Mouse (Mus musculus): ENCODE measurements around the gene Ubxn7.

The Ubxn7 gene

DNA sequence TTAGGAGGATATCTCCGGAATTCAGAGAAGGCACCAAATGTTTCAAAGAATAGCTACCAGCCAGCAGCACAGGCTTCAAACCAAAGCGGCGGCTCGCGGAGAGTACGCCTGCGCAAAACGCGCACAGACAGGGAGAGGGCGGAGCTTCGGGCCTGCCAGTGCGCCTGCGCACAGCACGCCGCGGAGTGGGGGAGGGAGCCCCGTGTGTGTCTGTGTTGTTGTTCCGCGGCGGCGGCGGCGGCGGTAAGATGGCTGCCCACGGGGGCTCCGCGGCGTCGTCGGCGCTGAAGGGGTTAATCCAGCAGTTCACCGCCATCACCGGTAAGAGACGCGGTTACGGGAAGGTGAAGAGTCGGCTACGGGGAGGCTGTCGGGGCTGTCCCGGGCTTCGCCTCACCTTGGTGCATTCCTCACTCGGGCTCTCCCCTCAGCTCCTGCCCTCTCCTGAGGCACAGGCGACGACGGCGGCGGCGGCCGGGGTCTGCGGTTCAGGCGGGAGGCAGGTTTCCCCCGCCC is at the start of gene Ubxn7:
Gene Ubxn7, plus strand, starts transcription at position 218 of the 516 bp plus-strand sequence.
- CTCF ChIA-PET: interaction anchor here (0.6 to 0.7 kb wide), 2 partner anchors 33 to 35 kb away, joined by 3 to 6 read pairs; no protein-coding TSS in a partner anchor

DNA sequence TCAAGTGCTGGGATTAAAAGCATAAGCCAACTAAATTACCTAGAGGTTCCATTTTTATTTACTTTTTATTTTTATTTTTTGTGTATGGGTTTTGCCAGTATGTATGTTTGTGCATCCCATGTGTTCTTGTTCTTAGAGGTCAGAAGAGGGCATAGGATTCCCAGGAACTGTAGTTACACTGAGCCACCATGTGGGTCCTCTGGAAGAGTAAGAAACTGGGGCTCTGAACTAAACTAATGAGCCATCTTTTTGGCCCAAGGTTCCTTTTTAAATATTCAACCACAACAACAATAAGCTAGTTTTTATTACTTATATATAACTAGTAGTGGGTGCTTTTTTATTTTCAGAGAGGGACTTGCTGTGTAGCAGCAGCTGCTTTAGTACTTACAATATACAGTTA is 49.4 kb upstream of the Ubxn7 start:
- CTCF ChIA-PET: interaction anchor here (0.6 kb wide), 1 partner anchor 298 kb away, joined by 6 read pairs; no protein-coding TSS in a partner anchor

DNA sequence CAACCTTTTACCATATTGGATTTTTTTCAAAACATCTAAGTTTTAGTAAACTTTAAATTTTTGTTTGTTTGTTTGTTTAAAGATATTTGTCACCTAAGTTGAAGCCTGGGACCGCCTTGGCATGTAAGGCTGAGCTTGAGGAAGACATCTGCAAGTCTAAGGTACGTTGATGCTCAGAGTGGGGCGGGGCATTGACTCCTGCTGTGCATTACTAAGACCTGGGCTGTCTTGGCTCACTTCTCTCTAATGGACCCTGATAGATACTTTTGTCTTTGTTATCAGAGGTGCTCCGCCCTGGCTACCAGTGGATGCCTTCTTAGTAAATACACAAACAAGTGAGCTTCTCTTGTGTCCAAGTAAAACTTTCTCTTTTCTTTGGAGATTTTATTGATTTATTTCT is 40.2 kb upstream of the Ubxn7 start:
- CTCF ChIA-PET: no interaction called here

DNA sequence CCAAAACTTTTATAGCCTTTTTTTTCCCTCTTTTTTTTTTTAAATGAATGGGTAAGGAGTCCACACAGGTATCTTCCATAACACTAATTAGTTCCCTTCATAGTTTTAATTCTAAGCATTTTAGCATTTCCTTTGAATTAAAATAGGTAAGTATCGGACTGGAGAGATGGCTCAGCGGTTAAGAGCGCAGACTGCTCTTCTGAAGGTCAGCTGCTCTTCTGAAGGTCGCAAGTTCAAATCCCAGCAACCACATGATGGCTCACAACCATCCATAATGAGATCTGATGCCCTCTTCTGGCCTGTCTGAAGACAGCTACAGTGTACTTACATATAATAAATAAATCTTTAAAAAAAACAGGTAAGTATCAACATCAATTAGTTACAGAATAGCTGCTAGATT is 32.4 kb upstream of the Ubxn7 start:
- CTCF ChIA-PET: interaction anchor here (0.7 kb wide), 1 partner anchor 884 kb away, joined by 4 read pairs; no protein-coding TSS in a partner anchor

DNA sequence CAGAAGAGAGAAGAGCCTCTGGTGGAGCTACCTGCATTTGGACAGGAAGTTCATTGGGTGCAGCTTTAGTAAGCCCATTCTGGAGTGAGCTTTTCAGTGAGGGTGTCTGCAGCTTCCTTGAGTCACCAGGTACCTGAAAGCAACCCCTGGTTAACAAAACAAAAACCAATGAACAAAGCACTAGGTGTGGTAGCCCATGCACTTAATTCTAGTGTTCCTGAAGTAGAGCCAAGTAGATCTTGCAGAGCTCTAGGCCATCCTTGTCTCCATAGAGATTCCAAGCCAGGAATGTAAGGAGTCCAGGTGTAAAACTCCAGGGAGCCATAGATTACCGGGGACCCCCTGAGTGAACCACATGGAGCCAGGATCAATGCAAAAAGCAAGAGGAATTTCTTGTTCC is 29.0 kb upstream of the Ubxn7 start:
- CTCF ChIA-PET: interaction anchor here (0.7 kb wide), 1 partner anchor 53 kb away, joined by 3 read pairs; no protein-coding TSS in a partner anchor

DNA sequence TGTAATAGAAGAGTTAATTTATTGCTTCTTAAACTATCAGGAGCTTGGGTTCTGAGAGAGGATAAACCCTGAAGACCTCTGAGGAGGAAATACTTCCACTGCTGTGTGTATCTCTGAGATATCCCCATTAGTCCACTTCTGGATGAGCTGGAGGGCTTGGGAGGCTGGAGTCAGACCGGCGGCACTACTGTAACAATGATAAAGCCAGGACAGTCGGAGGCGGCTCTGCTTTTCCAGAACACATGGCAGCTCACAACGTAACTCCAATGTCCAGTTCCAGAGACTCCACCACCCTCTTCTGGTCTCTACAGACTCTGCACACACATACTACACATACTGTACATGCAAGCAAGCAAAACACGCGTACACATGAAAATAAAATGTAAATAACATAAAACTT is 28.2 kb upstream of the Ubxn7 start:
- CTCF ChIA-PET: interaction anchor here (0.7 kb wide), 1 partner anchor 52 kb away, joined by 3 read pairs; no protein-coding TSS in a partner anchor

DNA sequence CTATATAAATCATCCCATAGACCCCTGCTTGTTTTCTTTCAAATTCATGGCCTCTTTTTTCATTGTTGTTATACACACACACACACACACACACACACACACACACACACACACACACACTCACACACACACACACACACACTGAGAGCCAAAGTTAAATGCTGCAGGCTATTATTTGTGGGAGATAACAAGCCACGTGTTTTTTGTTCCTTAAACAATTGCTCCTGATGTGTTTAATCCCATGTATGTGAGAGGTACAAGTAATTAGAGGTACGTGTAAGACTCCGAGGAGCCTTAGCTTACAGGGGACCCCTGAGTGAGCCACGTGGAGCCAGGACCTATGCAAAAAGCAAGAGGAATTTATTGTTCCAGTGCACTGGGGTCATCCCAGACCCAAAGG is 20.1 kb upstream of the Ubxn7 start:
- CTCF ChIA-PET: interaction anchor here (0.7 kb wide), 1 partner anchor 152 kb away, joined by 3 read pairs; no protein-coding TSS in a partner anchor

DNA sequence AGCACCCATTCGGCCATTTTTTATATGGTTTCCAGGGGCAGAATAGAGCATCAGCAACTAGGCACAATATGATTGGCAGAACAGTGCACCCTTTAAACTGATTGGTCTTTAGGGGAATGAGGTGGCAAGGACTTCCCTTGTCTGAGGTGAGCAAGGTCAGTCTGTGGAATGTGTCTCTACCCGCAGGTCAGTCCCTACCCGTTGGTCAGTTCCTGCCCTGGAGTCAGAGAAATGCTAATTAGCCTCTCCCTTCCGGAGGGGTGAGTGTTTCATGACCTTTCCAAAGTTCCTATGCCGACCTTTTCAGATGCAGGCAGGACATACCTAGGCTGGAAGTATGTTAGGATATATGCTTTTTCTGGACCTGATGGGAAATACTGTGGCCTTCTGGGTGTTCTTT is 19.7 kb upstream of the Ubxn7 start:
- CTCF ChIA-PET: no interaction called here

DNA sequence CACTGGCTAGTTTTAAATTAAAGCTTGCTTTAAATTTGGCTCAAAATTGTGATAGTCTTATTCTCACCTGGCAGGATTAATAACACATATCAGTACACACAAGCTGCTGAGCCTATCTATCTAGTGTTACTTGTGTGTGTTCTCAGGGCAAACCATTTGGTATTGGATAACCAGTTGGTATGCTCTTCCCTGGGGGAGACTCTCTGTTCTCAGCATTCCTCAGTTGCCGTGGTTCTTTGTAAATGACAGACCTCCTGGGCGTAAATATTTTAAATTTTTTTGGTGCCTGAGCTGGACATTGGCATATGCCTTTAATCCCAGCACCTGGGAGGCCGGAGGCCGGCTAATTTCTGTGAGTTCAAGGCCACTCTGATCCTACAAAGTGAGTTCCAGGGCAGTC is 19.2 kb upstream of the Ubxn7 start:
- CTCF ChIA-PET: no interaction called here

DNA sequence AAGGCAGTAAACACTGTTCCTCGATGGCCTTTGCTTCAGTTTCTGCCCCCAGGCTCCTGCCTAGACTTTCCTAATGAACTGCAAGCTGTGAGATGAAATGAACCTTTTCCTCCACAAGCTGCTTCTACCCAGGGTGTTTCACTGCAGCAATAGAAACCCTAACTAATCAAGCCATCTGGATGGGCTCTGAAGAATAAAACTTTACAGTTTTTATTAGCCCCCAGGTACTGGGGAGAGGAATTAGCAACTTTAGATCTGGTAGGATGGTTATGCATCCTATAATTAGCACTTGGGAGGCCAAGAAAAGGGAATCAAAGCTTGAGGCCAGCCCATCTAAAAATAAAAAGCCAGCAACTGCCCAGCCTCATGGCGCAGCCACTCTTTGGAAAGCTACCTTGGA is 15.5 kb upstream of the Ubxn7 start:
- CTCF ChIA-PET: no interaction called here

DNA sequence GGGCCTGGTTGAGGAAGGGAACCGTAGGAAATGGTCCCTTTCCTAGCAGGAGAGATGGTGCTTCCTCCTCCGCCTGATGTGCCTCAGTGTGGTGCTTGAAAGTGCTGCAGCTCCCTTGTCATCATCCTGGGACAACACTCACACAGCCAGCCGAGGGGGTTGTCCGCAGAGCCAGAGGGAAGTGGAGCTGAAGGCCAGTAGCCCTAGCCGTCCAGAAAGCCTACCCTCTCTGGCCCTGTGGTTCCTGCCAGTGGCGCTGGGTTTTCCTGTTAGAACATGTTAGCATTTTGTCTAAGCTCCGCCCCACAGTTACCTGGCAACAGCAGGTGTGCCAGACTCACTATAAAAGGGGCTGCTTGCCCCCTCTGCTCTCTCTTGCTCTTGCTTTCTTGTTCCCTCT is 8.1 kb upstream of the Ubxn7 start:
- CTCF ChIA-PET: no interaction called here

DNA sequence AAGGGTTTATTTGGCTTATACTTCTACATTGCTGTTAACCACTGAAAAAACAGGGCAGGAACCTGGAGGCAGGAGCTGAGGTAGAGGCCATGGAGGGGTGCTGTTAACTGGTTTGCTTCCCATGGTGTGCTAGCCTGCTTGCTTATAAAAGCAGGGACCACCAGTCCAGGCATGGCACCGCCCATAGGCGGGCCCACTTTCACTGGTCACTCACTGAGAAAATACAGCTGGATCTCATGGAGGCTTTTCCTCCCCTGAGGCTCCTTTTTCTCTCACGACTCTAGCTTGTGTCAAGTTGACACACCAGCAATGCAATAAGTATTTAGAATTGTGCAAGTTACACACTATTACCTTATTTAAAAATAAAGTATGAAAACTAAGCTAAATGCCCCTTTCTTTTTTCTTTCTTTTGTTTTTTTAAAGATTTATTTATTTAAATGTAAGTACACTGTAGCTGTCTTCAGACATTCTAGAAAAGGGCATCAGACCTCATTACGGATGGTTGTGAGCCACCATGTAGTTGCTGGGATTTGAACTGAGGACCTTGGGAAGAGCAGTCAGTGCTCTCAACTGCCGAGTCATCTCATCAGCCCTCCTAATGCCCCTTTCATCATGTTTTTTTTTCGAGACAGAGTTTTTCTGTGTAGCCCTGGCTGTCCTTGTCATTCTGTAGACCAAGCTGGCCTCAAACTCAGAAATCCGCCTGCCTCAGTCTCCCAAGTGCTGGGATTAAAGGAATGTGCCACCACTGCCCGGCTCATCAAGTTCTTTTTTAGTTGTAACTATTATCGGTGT is 984 bp upstream of the Ubxn7 start:
- CTCF ChIA-PET: interaction anchor here (0.6 to 0.7 kb wide), 2 partner anchors 34 kb away, joined by 3 to 6 read pairs; no protein-coding TSS in a partner anchor

DNA sequence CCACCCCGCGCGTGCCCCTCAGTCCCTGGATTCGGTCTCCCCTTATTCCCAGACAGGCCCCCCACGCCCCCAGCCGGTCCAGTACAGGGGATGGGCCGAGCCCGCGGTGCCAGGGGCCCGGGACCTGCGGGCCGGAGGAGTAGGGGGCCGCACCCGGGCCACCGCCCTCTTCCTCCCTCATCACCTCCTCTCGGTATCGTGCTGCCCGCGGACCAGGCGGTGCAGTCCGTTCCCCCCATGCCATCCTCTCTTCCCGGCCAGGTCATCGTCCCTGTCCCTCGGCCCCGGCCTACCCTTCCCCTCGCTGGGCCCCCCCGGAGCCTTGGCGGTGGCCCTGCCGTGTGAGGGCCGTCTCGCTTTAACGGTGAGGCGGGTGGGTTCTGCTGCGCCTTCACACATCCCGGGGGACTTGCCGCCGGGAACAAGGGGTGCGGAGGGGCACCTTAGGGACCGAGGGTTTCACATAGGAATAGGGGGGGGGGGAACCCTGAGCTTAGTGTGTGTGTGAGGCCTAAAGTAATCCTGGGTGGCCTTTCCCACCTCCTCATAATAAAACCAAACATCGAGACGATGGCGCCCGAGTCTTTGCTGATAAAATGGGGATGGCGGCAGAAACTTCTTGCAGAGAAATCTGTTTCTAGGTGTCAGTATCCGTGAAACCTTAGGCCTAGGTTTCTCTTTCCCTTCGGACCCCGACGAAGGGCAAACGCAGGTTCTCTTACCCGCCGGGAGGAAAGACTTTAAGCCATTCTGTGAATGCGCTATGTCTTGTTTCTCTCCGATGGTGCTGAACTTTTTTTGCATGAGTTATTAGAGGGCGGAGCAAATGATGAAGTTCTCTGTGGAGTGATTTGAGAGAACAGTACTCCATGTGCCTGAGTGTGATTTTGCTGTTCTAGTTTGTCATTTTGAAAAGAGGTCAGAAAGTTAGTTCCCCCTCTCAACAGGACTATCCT is 777 bp downstream of the Ubxn7 start:
- CTCF ChIA-PET: no interaction called here

DNA sequence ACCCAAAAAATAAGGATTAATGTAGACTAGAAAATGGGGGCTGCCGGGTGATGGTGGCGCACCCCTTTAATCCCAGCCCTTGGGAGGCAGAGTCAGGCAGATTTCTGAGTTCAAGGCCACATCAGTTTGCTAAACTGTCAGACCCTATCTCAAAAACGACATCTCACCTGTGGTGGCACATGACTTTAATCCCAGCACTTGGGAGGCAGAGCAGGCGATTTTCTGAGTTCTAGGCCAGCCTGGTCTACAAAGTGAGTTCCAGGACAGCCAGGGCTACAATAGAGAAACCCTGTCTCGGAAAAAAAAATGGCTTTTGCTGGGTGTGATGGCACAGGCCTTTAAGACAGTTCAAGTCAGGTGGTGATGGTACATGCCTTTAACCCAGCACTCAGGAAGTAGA is 3.1 kb downstream of the Ubxn7 start:
- CTCF ChIA-PET: no interaction called here

DNA sequence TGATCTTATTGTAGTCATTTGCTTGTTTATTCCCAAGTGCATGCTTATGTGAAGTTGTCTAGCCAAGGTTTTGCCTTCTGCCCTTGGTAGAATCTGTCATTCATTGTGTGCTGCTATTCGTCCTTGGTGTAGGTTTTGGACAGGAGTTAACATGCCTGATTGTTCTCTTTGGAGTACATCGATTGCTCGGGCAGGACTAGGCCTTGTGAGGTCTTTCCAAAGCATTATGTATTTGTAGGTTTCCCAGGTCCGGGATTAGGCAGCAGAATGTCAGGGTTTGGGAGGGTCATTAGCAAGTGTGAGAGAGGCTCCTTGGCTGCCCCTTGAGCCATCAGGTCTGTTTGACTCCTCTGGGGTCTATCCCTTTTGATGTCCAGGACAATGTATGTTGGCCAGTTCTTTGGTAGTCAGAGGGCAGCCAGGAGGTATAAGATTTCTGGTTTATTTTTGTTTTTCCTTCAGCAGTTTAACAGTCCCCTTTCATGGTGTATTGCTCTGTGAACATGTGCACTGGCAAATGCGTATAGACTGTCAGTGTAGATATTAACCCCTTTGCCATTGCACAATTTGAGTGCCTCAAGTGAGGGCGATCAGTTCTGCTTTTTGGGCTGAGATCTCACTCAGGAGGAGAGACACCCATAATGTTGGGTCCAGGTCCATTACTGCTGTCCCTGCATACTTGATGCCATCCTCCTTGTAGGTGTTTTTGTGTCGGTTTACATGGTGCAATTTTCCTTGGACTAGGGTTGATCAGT is 4.1 kb downstream of the Ubxn7 start:
- CTCF ChIA-PET: no interaction called here

DNA sequence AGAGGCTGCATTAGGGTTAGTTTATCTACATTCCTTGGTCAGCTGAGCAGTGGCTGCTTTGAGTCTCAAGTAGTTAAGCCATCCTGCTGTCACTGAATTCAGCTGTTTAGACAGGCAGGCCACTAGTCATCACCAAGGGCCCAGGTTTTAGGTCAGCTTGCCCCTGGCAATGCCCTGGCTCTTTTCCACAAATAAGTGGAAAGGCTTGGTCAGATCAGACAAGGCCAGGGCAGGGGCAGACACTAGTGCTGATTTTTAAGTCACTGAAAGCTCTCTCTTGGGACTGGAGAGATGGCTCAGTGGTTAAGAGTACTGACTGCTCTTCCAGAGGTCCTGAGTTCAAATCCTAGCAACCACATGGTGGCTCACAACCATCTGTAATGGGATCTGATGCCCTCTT is 4.9 kb downstream of the Ubxn7 start:
- CTCF ChIA-PET: no interaction called here

DNA sequence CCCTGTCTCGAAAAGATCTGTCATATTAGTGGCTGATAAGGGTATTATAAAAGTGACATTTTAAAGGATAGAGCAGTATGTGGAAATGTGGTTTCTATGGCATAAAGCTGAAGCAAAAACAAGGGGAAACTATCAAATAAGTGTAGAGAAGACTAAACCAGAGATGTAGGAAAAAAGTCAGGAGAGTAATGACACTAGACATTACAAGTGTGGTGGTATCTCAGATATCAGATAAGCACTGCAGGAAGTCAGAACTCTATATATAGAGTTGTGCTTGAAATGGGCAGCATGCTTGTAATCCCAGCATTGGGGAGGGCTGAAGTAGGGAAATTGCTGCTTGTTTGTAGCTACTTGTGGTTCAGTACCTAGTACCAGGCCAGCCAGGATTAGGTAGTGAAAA is 8.4 kb downstream of the Ubxn7 start:
- CTCF ChIA-PET: interaction anchor here (0.7 kb wide), 1 partner anchor 77 kb away, joined by 3 read pairs; no protein-coding TSS in a partner anchor

DNA sequence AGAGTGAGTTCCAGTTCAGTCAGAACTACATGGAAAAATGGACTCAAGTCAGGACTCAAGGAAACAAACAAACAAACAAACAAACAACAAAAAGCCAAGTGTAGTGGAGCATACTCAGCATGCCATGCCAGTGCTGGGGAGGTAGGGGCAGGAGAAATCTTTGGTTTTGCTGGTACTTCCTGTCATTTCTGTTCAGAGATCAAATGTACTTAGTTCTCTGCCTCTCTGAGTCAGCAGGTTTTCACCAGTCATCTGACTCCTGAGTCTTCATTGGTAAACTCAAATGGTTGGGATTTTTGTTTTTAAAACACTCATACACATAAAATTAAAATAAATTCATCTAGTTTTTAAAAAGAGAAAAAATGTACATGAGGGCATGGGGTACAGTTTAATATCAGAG is 13.5 kb downstream of the Ubxn7 start:
- CTCF ChIA-PET: no interaction called here

DNA sequence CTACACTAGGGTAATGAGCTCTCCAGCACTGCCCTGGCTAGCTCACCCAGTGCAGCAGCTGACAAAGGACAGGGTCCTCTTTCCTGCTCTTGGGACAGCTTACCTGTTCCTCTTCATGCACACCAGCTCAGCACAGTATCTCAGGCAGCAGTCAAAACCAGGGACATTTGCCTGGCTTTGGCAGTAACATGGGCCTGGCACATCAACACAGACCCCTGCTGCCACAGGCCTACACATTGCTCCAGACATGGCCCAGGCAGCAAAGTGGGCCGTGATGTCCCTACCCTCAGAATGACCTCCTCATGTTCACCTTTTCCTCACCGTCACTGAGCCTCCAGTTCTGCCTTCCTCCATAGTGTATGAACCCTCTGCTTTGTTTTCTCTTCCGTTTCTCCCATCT is 18.7 kb downstream of the Ubxn7 start:
- CTCF ChIA-PET: no interaction called here

DNA sequence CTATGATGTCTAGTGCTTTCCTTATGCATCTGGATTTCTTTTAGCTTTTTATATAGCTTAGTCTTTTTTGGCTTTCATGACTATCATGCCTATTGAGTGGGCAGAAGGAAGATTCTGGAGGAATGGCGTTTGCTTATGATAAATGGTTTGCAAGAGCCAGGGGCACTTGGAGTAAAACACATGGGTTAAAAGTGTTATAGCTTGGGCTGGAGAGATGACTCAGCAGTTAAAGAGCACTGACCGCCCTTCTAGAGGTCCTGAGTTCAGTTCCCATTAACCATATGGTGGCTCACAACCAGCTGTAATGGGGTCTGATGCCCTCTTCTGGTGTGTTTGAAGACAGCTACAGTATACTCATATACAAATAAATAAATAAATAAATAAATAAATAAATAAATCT is 31.5 kb downstream of the Ubxn7 start:
- CTCF ChIA-PET: no interaction called here

DNA sequence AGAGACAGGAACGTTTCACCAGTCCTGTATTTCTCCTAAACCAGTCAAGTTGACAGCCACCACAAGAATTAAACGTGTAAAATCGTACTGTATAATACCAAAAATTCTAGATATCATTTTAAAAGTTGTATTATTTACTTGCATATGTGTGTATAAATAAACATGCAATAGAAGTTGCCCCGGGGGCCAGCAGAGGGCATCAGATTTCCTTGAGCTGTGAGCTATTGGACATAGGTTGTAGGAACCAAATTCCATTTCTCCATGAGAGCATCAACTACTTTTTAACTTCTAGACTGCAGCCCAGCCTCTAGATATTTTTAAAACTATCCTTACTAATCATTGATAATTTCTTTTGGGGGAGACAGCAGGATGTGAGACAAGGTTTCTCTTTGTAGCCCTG is 39.3 kb downstream of the Ubxn7 start:
- CTCF ChIA-PET: no interaction called here

DNA sequence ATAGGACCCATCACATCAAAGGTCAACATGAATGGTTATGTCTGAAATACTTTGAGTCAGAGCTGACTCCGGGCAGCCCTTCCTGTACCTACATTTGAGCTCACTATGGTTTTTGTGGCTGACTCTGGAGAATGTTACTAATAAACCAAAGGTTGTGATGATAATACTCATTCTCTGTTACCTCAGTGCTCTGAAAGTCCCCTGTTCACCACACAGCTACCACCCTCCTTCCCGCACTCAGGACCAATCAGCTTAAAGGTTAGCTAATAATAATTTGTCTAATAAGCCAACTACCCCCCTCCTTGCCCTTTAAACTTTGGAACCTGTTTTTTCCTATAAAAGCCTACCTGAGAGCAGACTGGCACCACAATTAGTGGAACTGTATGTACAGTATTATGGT is 47.5 kb downstream of the Ubxn7 start:
- CTCF ChIA-PET: no interaction called here

Data from spleen, embryonic (tissue).